Mouse (Mus musculus): ENCODE data around the gene Ctnna2. TPM values are rescaled to one million over a fixed set of nuclear protein-coding genes. Genes with fewer than 3 reads are reported as not detected.

Ctnna2 gene
- 1.5 and 1.6 TPM in 2 replicates for polyA plus RNA-seq (2014; fragmentation: Nextera tagmentation; extraction: Ambion mirVana)

GRCm38 (mm10) chr6:77979241-77979961 is at the start of gene Ctnna2:
Gene Ctnna2 (minus strand): TSS chr6:77979699.
- peak within 1 kb of the TSS; percentile 53 for H3K9ac ChIP-seq (ENCODE audit: low read length)
- no peak within 1 kb of the TSS for H3K27ac ChIP-seq (replicated peaks; ENCODE audit: low read depth, low read length)
- WGBS: under 1% methylated on average over 40 of the region's 58 CpGs

GRCm38 (mm10) chr6:77980137-77981052 is 896 bp upstream of the Ctnna2 start:
- no peak overlapping the region for H3K9ac ChIP-seq (ENCODE audit: low read length)
- ATAC-seq (ENCODE audit: insufficient number of reproducible peaks, low FRiP score, low TSS enrichment, low read depth) (no peak), DNase-seq (ENCODE audit: low spot score) (peak; percentile 61)
- H3K36me3 ChIP-seq (ENCODE audit: control insufficient read depth, insufficient read depth, low read length): no peaks in the 10 kb centered on the region
- H3K4me1 ChIP-seq (ENCODE audit: control insufficient read depth, insufficient read depth, low read length): no peaks in the 10 kb centered on the region
- H3K4me2 ChIP-seq (ENCODE audit: low read depth, severe bottlenecking): peak overlapping the region; percentile 76
- no peak overlapping the region for H3K27ac ChIP-seq (replicated peaks; ENCODE audit: low read depth, low read length)
- WGBS: 16% methylated on average over 15 of the region's 15 CpGs
- H3K27me3 ChIP-seq (ENCODE audit: control insufficient read depth, insufficient read depth, low read length): no peaks in the 10 kb centered on the region
- peak overlapping the region; percentile 49; the same call in 1 of the 2 replicates for H3K4me3 ChIP-seq (ENCODE audit: low read depth, low read length)
- no peaks in the 10 kb centered on the region for H3K9me3 ChIP-seq (ENCODE audit: control insufficient read depth, low read length)

More at GRCm38 (mm10) chr6:77979241-77979961, at the start of gene Ctnna2:
- no peaks in the 10 kb centered on the region for H3K4me1 ChIP-seq (ENCODE audit: control insufficient read depth, insufficient read depth, low read length)
- peak; percentile 91 for DNase-seq (ENCODE audit: low spot score)
- H3K4me3 ChIP-seq (ENCODE audit: low read depth, low read length): peak within 1 kb of the TSS; percentile 49
- no peaks in the 10 kb centered on the region for H3K36me3 ChIP-seq (ENCODE audit: control insufficient read depth, insufficient read depth, low read length)
- peak within 1 kb of the TSS; percentile 76 for H3K4me2 ChIP-seq (ENCODE audit: low read depth, severe bottlenecking)
- peak; percentile 96 for ATAC-seq (ENCODE audit: insufficient number of reproducible peaks, low FRiP score, low TSS enrichment, low read depth)
- H3K9me3 ChIP-seq (ENCODE audit: control insufficient read depth, low read length): no peaks in the 10 kb centered on the region
- no peaks in the 10 kb centered on the region for H3K27me3 ChIP-seq (ENCODE audit: control insufficient read depth, insufficient read depth, low read length)

GRCm38 (mm10) chr6:77978476-77979240 is 841 bp downstream of the Ctnna2 start:
- Histone ChIP-seq H3K9ac (ENCODE audit: low read length) (no peak overlapping the region), H3K27ac (replicated peaks; ENCODE audit: low read depth, low read length) (no peak overlapping the region), H3K27me3 (ENCODE audit: control insufficient read depth, insufficient read depth, low read length) (no peaks in the 10 kb centered on the region), H3K4me2 (ENCODE audit: low read depth, severe bottlenecking) (peak overlapping the region; percentile 76), H3K4me3 (ENCODE audit: low read depth, low read length) (peak overlapping the region; percentile 49), H3K36me3 (ENCODE audit: control insufficient read depth, insufficient read depth, low read length) (no peaks in the 10 kb centered on the region), H3K9me3 (ENCODE audit: control insufficient read depth, low read length) (no peaks in the 10 kb centered on the region), H3K4me1 (ENCODE audit: control insufficient read depth, insufficient read depth, low read length) (no peaks in the 10 kb centered on the region)
- WGBS: 23% methylated on average over 10 of the region's 10 CpGs
- DNase-seq (ENCODE audit: low spot score) (no peak), ATAC-seq (ENCODE audit: insufficient number of reproducible peaks, low FRiP score, low TSS enrichment, low read depth) (no peak)

- no peaks in the 10 kb centered on the region for H3K36me3 ChIP-seq (ENCODE audit: control insufficient read depth, insufficient read depth, low read length)
- no peak for ATAC-seq (ENCODE audit: insufficient number of reproducible peaks, low FRiP score, low TSS enrichment, low read depth)
- DNase-seq (ENCODE audit: low spot score): no peak
- H3K9ac ChIP-seq (ENCODE audit: low read length): no peak overlapping the region
- WGBS: 80% methylated on average over 10 of the region's 10 CpGs
- no peaks in the 10 kb centered on the region for H3K4me1 ChIP-seq (ENCODE audit: control insufficient read depth, insufficient read depth, low read length)
- H3K27me3 ChIP-seq (ENCODE audit: control insufficient read depth, insufficient read depth, low read length): no peaks in the 10 kb centered on the region
- no peak overlapping the region for H3K4me2 ChIP-seq (ENCODE audit: low read depth, severe bottlenecking)
- H3K4me3 ChIP-seq (ENCODE audit: low read depth, low read length): no peak overlapping the region
- no peak overlapping the region for H3K27ac ChIP-seq (replicated peaks; ENCODE audit: low read depth, low read length)
- H3K9me3 ChIP-seq (ENCODE audit: control insufficient read depth, low read length): no peaks in the 10 kb centered on the region
Measured at GRCm38 (mm10) chr6:77970545-77971242, 8.8 kb downstream of the Ctnna2 start.

GRCm38 (mm10) chr6:77969774-77970173 is 9.7 kb downstream of the Ctnna2 start:
- Histone ChIP-seq H3K36me3 (ENCODE audit: control insufficient read depth, insufficient read depth, low read length) (no peaks in the 10 kb centered on the region), H3K4me3 (ENCODE audit: low read depth, low read length) (no peak overlapping the region), H3K27ac (replicated peaks; ENCODE audit: low read depth, low read length) (no peak overlapping the region), H3K4me1 (ENCODE audit: control insufficient read depth, insufficient read depth, low read length) (no peaks in the 10 kb centered on the region), H3K27me3 (ENCODE audit: control insufficient read depth, insufficient read depth, low read length) (no peaks in the 10 kb centered on the region), H3K9ac (ENCODE audit: low read length) (no peak overlapping the region), H3K9me3 (ENCODE audit: control insufficient read depth, low read length) (no peaks in the 10 kb centered on the region), H3K4me2 (ENCODE audit: low read depth, severe bottlenecking) (no peak overlapping the region)
- DNase-seq (ENCODE audit: low spot score) (no peak), ATAC-seq (ENCODE audit: insufficient number of reproducible peaks, low FRiP score, low TSS enrichment, low read depth) (no peak)
- 69% methylated on average over 4 of the region's 4 CpGs for WGBS

- DNase-seq (ENCODE audit: low spot score) (no peak), ATAC-seq (ENCODE audit: insufficient number of reproducible peaks, low FRiP score, low TSS enrichment, low read depth) (no peak)
- no peaks in the 10 kb centered on the region for H3K36me3 ChIP-seq (ENCODE audit: control insufficient read depth, insufficient read depth, low read length)
- H3K9me3 ChIP-seq (ENCODE audit: control insufficient read depth, low read length): no peaks in the 10 kb centered on the region
- H3K4me1 ChIP-seq (ENCODE audit: control insufficient read depth, insufficient read depth, low read length): no peaks in the 10 kb centered on the region
- 78% methylated on average over 1 of the region's 1 CpGs for WGBS
- H3K27me3 ChIP-seq (ENCODE audit: control insufficient read depth, insufficient read depth, low read length): no peaks in the 10 kb centered on the region
- no peak overlapping the region for H3K4me3 ChIP-seq (ENCODE audit: low read depth, low read length)
- no peak overlapping the region for H3K4me2 ChIP-seq (ENCODE audit: low read depth, severe bottlenecking)
- H3K9ac ChIP-seq (ENCODE audit: low read length): no peak overlapping the region
- H3K27ac ChIP-seq (replicated peaks; ENCODE audit: low read depth, low read length): no peak overlapping the region
Measured at GRCm38 (mm10) chr6:77962011-77962410, 17.5 kb downstream of the Ctnna2 start.

- Histone ChIP-seq H3K4me2 (ENCODE audit: low read depth, severe bottlenecking) (no peak overlapping the region), H3K27ac (replicated peaks; ENCODE audit: low read depth, low read length) (no peak overlapping the region), H3K27me3 (ENCODE audit: control insufficient read depth, insufficient read depth, low read length) (no peaks in the 10 kb centered on the region), H3K4me1 (ENCODE audit: control insufficient read depth, insufficient read depth, low read length) (no peaks in the 10 kb centered on the region), H3K9ac (ENCODE audit: low read length) (no peak overlapping the region), H3K4me3 (ENCODE audit: low read depth, low read length) (no peak overlapping the region), H3K9me3 (ENCODE audit: control insufficient read depth, low read length) (no peaks in the 10 kb centered on the region), H3K36me3 (ENCODE audit: control insufficient read depth, insufficient read depth, low read length) (no peaks in the 10 kb centered on the region)
- 86% methylated on average over 4 of the region's 4 CpGs for WGBS
- DNase-seq (ENCODE audit: low spot score) (no peak), ATAC-seq (ENCODE audit: insufficient number of reproducible peaks, low FRiP score, low TSS enrichment, low read depth) (no peak)
Measured at GRCm38 (mm10) chr6:77951276-77951675, 28.2 kb downstream of the Ctnna2 start.

All from limb, embryonic 11.5 days (tissue).